Mouse (Mus musculus) liver, embryonic 11.5 days (tissue): ENCODE measurements at regions not wholly inside any gene's neighbourhood (a gene's known extent, or its start where the extent isn't known, plus 50 kb on each side); places are given as distances from the start of the nearest gene placed in this dataset.

ENCODE experiments used
- ATAC-seq: fragments of 200-750 bp; cut with Nextera tagmentation; replicated peaks from 2 replicates; pipeline ENCODE4 v1.8.0; 2017; ENCODE audit warnings: moderate number of reproducible peaks, mild to moderate bottlenecking, moderate TSS enrichment, moderate library complexity; ENCODE audit not compliant: low FRiP score
- DNase-seq: peaks from one replicate; pipeline ENCODE4 v3.0.0-alpha.2; 2017; ENCODE audit warnings: low spot score
- H3K27ac ChIP-seq: fragments of 300-500 bp; sonication (generic); 2 replicates; pipeline ENCODE4 v1.5.1; 2014; ENCODE audit warnings: mild to moderate bottlenecking, low read depth, low read length, control low read depth
- H3K27me3 ChIP-seq: fragments of 300-500 bp; sonication (generic); replicated peaks from 2 replicates; pipeline ENCODE4 v1.6.1; 2014; ENCODE audit warnings: low read length, mixed read lengths; ENCODE audit not compliant: control insufficient read depth, insufficient read depth
- H3K36me3 ChIP-seq: fragments of 300-500 bp; sonication (generic); 2 replicates; pipeline ENCODE4 v1.6.1; 2014; ENCODE audit warnings: mild to moderate bottlenecking, low read length, moderate library complexity, mixed read lengths; ENCODE audit not compliant: control insufficient read depth, insufficient read depth
- H3K4me1 ChIP-seq: fragments of 300-500 bp; sonication (generic); replicated peaks from 2 replicates; pipeline ENCODE4 v1.6.1; 2014; ENCODE audit warnings: low read length, mixed read lengths; ENCODE audit not compliant: control insufficient read depth, insufficient read depth
- H3K4me2 ChIP-seq: fragments of 300-500 bp; sonication (generic); 2 replicates; pipeline ENCODE4 v1.6.1; 2014; ENCODE audit warnings: mild to moderate bottlenecking, control low read depth, moderate library complexity
- H3K4me3 ChIP-seq: fragments of 300-500 bp; sonication (generic); 2 replicates; pipeline ENCODE4 v1.5.1; 2014; ENCODE audit warnings: low read depth, low read length, control low read depth
- H3K9ac ChIP-seq: fragments of 300-500 bp; sonication (generic); 2 replicates; pipeline ENCODE4 v1.6.1; 2014; ENCODE audit warnings: low read depth, low read length, control low read depth
- H3K9me3 ChIP-seq: fragments of 300-500 bp; sonication (generic); 2 replicates; pipeline ENCODE4 v1.6.1; 2016; ENCODE audit warnings: low read length, inconsistent platforms, mixed read lengths; ENCODE audit not compliant: control insufficient read depth
- WGBS: fragments of 180-500 bp; shearing (Covaris S2); extraction: QIAGEN DNeasy Blood & Tissue Kit; methylation state at CpG from one replicate; pipeline ENCODE4 v1.1.7; 2014; 5-methylcytosine and 5-hydroxymethylcytosine counted together

GRCm38 (mm10) chr11:8148485-8148825, 515.9 kb downstream of the Tns3 start:
- Histone ChIP-seq H3K9me3 (no peaks in the 10 kb centered on the region), H3K27ac (no peak overlapping the region), H3K4me3 (no peak overlapping the region), H3K36me3 (no peaks in the 10 kb centered on the region), H3K27me3 (no peaks in the 10 kb centered on the region), H3K4me1 (no peaks in the 10 kb centered on the region), H3K9ac (no peak overlapping the region), H3K4me2 (no peak overlapping the region)
- DNase-seq (no peak), ATAC-seq (no peak)
- 82% methylated on average over 5 of the region's 5 CpGs for WGBS

GRCm38 (mm10) chr11:8147790-8148484, 516.4 kb downstream of the Tns3 start:
- Histone ChIP-seq H3K27me3 (no peaks in the 10 kb centered on the region), H3K4me1 (no peaks in the 10 kb centered on the region), H3K36me3 (no peaks in the 10 kb centered on the region), H3K9ac (no peak overlapping the region), H3K4me3 (no peak overlapping the region), H3K27ac (no peak overlapping the region), H3K4me2 (no peak overlapping the region), H3K9me3 (no peaks in the 10 kb centered on the region)
- WGBS: 70% methylated on average over 6 of the region's 6 CpGs
- DNase-seq (no peak), ATAC-seq (no peak)

- WGBS: 42% methylated on average over 4 of the region's 4 CpGs
- H3K4me1 ChIP-seq: no peaks in the 10 kb centered on the region
Observed at GRCm38 (mm10) chr11:8137366-8137765, 527.0 kb downstream of the Tns3 start.

GRCm38 (mm10) chr11:8136666-8137065, 527.7 kb downstream of the Tns3 start:
- 76% methylated on average over 4 of the region's 4 CpGs for WGBS
- Histone ChIP-seq H3K9me3 (no peaks in the 10 kb centered on the region), H3K4me3 (no peak overlapping the region), H3K36me3 (no peaks in the 10 kb centered on the region), H3K27ac (no peak overlapping the region), H3K4me2 (no peak overlapping the region), H3K4me1 (no peaks in the 10 kb centered on the region), H3K9ac (no peak overlapping the region), H3K27me3 (no peaks in the 10 kb centered on the region)
- DNase-seq (no peak), ATAC-seq (no peak)

More at GRCm38 (mm10) chr11:8137366-8137765, 527.0 kb downstream of the Tns3 start:
- no peaks in the 10 kb centered on the region for H3K36me3 ChIP-seq
- DNase-seq: no peak
- no peak overlapping the region for H3K9ac ChIP-seq
- no peak overlapping the region for H3K4me3 ChIP-seq
- no peaks in the 10 kb centered on the region for H3K27me3 ChIP-seq
- H3K27ac ChIP-seq: no peak overlapping the region
- ATAC-seq: no peak
- no peak overlapping the region for H3K4me2 ChIP-seq
- no peaks in the 10 kb centered on the region for H3K9me3 ChIP-seq

- Histone ChIP-seq H3K9ac (no peak overlapping the region), H3K4me1 (no peaks in the 10 kb centered on the region), H3K9me3 (no peaks in the 10 kb centered on the region), H3K27me3 (no peaks in the 10 kb centered on the region), H3K4me3 (no peak overlapping the region), H3K36me3 (no peaks in the 10 kb centered on the region), H3K4me2 (no peak overlapping the region), H3K27ac (no peak overlapping the region)
- ATAC-seq (no peak), DNase-seq (no peak)
- WGBS: 72% methylated on average over 2 of the region's 2 CpGs
Observed at GRCm38 (mm10) chr11:8109286-8109685, 555.0 kb downstream of the Tns3 start.

- DNase-seq (no peak), ATAC-seq (no peak)
- H3K4me1 ChIP-seq: no peaks in the 10 kb centered on the region
- no peaks in the 10 kb centered on the region for H3K27me3 ChIP-seq
- no peak overlapping the region for H3K4me2 ChIP-seq
- no peak overlapping the region for H3K27ac ChIP-seq
- no peak overlapping the region for H3K4me3 ChIP-seq
- H3K36me3 ChIP-seq: no peaks in the 10 kb centered on the region
- H3K9me3 ChIP-seq: no peaks in the 10 kb centered on the region
- H3K9ac ChIP-seq: no peak overlapping the region
- WGBS: 71% methylated on average over 7 of the region's 7 CpGs
Observed at GRCm38 (mm10) chr11:8101091-8101490, 563.2 kb downstream of the Tns3 start.

GRCm38 (mm10) chr11:8084328-8084727, 580.0 kb downstream of the Tns3 start:
- no peak for ATAC-seq

GRCm38 (mm10) chr11:8082811-8083210, 581.5 kb downstream of the Tns3 start:
- no peak overlapping the region for H3K4me2 ChIP-seq
- no peak overlapping the region for H3K9ac ChIP-seq
- H3K27me3 ChIP-seq: no peaks in the 10 kb centered on the region
- H3K27ac ChIP-seq: no peak overlapping the region
- no peak overlapping the region for H3K4me3 ChIP-seq
- no peak for ATAC-seq
- no peaks in the 10 kb centered on the region for H3K9me3 ChIP-seq
- no peaks in the 10 kb centered on the region for H3K36me3 ChIP-seq
- no peaks in the 10 kb centered on the region for H3K4me1 ChIP-seq
- no peak for DNase-seq
- WGBS: 82% methylated on average over 4 of the region's 6 CpGs

More at GRCm38 (mm10) chr11:8084328-8084727, 580.0 kb downstream of the Tns3 start:
- Histone ChIP-seq H3K4me3 (no peak overlapping the region), H3K4me1 (no peaks in the 10 kb centered on the region), H3K9me3 (no peaks in the 10 kb centered on the region), H3K27me3 (no peaks in the 10 kb centered on the region), H3K36me3 (no peaks in the 10 kb centered on the region), H3K9ac (no peak overlapping the region), H3K27ac (no peak overlapping the region), H3K4me2 (no peak overlapping the region)
- DNase-seq: no peak
- WGBS: 87% methylated on average over 2 of the region's 2 CpGs

GRCm38 (mm10) chr11:8073321-8073720, 591.0 kb downstream of the Tns3 start:
- no peak overlapping the region for H3K4me3 ChIP-seq
- H3K36me3 ChIP-seq: no peaks in the 10 kb centered on the region
- H3K9me3 ChIP-seq: no peaks in the 10 kb centered on the region
- no peaks in the 10 kb centered on the region for H3K27me3 ChIP-seq
- H3K4me1 ChIP-seq: no peaks in the 10 kb centered on the region
- H3K9ac ChIP-seq: no peak overlapping the region
- DNase-seq (no peak), ATAC-seq (no peak)
- 74% methylated on average over 1 of the region's 1 CpGs for WGBS
- no peak overlapping the region for H3K4me2 ChIP-seq
- H3K27ac ChIP-seq: no peak overlapping the region
